Mouse (Mus musculus): Measurements from ENCODE around the gene Accsl. TPM values are rescaled to one million over a fixed set of nuclear protein-coding genes. Genes with fewer than 3 reads are reported as not detected.

Gene Accsl
- total RNA-seq, 2 experiments from 2014 or later = not detected

GRCm38 (mm10) chr2:93822045-93822749 is 46.8 kb downstream of the Accsl start, which contains the start of gene Ext2:
TSS of gene Ext2 (minus strand) at chr2:93822568.
- intact Hi-C loops (cut with DNase I) = no loop called here
- DNase-seq = peak; percentile 77 to 92

GRCm38 (mm10) chr2:93817791-93818190 is 51.2 kb downstream of the Accsl start:
- no peak for DNase-seq
- intact Hi-C loops (cut with DNase I) = loop anchor here (10.0 kb wide), 1 partner anchor 343 kb away; no protein-coding TSS in a partner anchor

GRCm38 (mm10) chr2:93813343-93813742 is 55.6 kb downstream of the Accsl start:
- no peak for DNase-seq
- intact Hi-C loops (cut with DNase I) = loop anchor here (10.0 kb wide), 1 partner anchor 339 kb away; no protein-coding TSS in a partner anchor

GRCm38 (mm10) chr2:93811812-93812211 is 57.1 kb downstream of the Accsl start:
- no peak for DNase-seq
- intact Hi-C loops (cut with DNase I) = loop anchor here (10.0 kb wide), 1 partner anchor 337 kb away; no protein-coding TSS in a partner anchor

- peak in 1 of 2 experiments; percentile 38 for DNase-seq
- intact Hi-C loops (cut with DNase I) = loop anchor here (10.0 kb wide), 1 partner anchor 335 kb away; no protein-coding TSS in a partner anchor
Measured at GRCm38 (mm10) chr2:93809931-93810330, 59.0 kb downstream of the Accsl start.

- intact Hi-C loops (cut with DNase I) = no loop called here
- DNase-seq = peak in 1 of 2 experiments; percentile 39
Measured at GRCm38 (mm10) chr2:93808071-93808470, 60.9 kb downstream of the Accsl start.

- intact Hi-C loops (cut with DNase I) = no loop called here
Measured at GRCm38 (mm10) chr2:93807440-93807839, 61.5 kb downstream of the Accsl start.

GRCm38 (mm10) chr2:93806487-93807201 is 62.3 kb downstream of the Accsl start:
- intact Hi-C loops (cut with DNase I) = no loop called here
- DNase-seq = peak in 1 of 2 experiments; percentile 40

More at GRCm38 (mm10) chr2:93807440-93807839, 61.5 kb downstream of the Accsl start:
- DNase-seq = no peak

GRCm38 (mm10) chr2:93805523-93805922 is 63.4 kb downstream of the Accsl start:
- intact Hi-C loops (cut with DNase I) = no loop called here
- no peak for DNase-seq

Other genes with a start within 250 kb of the Accsl start
- under 1 TPM; 0.15 to 0.23 TPM for gene Alx4, start 226.8 kb downstream of the Accsl start, total RNA-seq (2021)
- 10 to 100 TPM; 32.8 to 35.2 TPM for gene Ext2, start 46.6 kb downstream of the Accsl start, total RNA-seq (2021)
- 1 to 10 TPM; 3.2 to 4.0 TPM for gene Accs, start 19.2 kb downstream of the Accsl start, total RNA-seq (2021)
- gene Gm13889, start 88.0 kb upstream of the Accsl start, total RNA-seq (2021) = 1 to 10 TPM; 6.1 to 7.6 TPM
- under 1 TPM in 1 of 2 experiments, not detected in 1; 0.86 TPM for gene Gm27027, start 127.2 kb upstream of the Accsl start, total RNA-seq (2021)
- gene Alkbh3, start 141.7 kb upstream of the Accsl start, total RNA-seq (2021) = 10 to 100 TPM; 52.0 to 58.1 TPM

Measured in gastrocnemius, postnatal 36 days (tissue).